Mouse (Mus musculus) midbrain, postnatal 0 days (tissue): Measurements from ENCODE around the gene Mn1. TPM values are rescaled to one million over a fixed set of nuclear protein-coding genes. Genes with fewer than 3 reads are reported as not detected.

ENCODE experiments used
- ATAC-seq: fragments of 200-750 bp; cut with Nextera tagmentation; 2 replicates; pipeline ENCODE4 v1.8.0; 2017; ENCODE audit warnings: moderate number of reproducible peaks, mild to moderate bottlenecking, moderate TSS enrichment, moderate library complexity; ENCODE audit not compliant: low FRiP score
- DNase-seq: peaks from one replicate; pipeline ENCODE4 v3.0.0-alpha.2; 2015; ENCODE audit warnings: low spot score
- H3K27ac ChIP-seq: fragments of 300-500 bp; sonication (generic); 2 replicates; pipeline ENCODE4 v1.5.1; 2014; ENCODE audit warnings: low read depth, mild to moderate bottlenecking, low read length, mixed read lengths
- H3K27me3 ChIP-seq: fragments of 300-500 bp; sonication (generic); 2 replicates; pipeline ENCODE4 v1.6.1; 2014; ENCODE audit warnings: low read length, control low read depth, mixed read lengths; ENCODE audit not compliant: insufficient read depth
- H3K36me3 ChIP-seq: fragments of 300-500 bp; sonication (generic); 2 replicates; pipeline ENCODE4 v1.6.1; 2014; ENCODE audit warnings: low read length, control low read depth, mixed read lengths; ENCODE audit not compliant: insufficient read depth
- H3K4me1 ChIP-seq: fragments of 300-500 bp; sonication (generic); 2 replicates; pipeline ENCODE4 v1.6.1; 2014; ENCODE audit warnings: mild to moderate bottlenecking, control low read depth, antibody characterized with exemption, low read length, mixed read lengths; ENCODE audit not compliant: insufficient read depth
- H3K4me2 ChIP-seq: fragments of 300-500 bp; sonication (generic); 2 replicates; pipeline ENCODE4 v1.6.1; 2014; ENCODE audit warnings: low read depth, mild to moderate bottlenecking, low read length, mixed read lengths; ENCODE audit not compliant: poor library complexity, severe bottlenecking
- H3K4me3 ChIP-seq: fragments of 300-500 bp; sonication (generic); 2 replicates; pipeline ENCODE4 v1.5.1; 2014; ENCODE audit warnings: low read depth, mild to moderate bottlenecking, low read length, moderate library complexity
- H3K9ac ChIP-seq: fragments of 300-500 bp; sonication (generic); replicated peaks from 2 replicates; pipeline ENCODE4 v1.6.1; 2014; ENCODE audit warnings: mild to moderate bottlenecking, low read length, moderate library complexity, mixed read lengths; ENCODE audit not compliant: poor library complexity, severe bottlenecking
- H3K9me3 ChIP-seq: fragments of 300-500 bp; sonication (generic); 2 replicates; pipeline ENCODE4 v1.6.1; 2016; ENCODE audit warnings: low read length, control low read depth
- CTCF ChIP-seq: IDR thresholded peaks from 2 replicates; pipeline ENCODE4 v1.5.1; 2016; ENCODE audit warnings: antibody characterized with exemption, mild to moderate bottlenecking
- WGBS: fragments of 180-500 bp; shearing (Covaris S2); extraction: QIAGEN DNeasy Blood & Tissue Kit; methylation state at CpG from one replicate; pipeline ENCODE4 v1.1.7; 2014; 5-methylcytosine and 5-hydroxymethylcytosine counted together
- polyA plus RNA-seq: library from polyadenylated mRNA; unstranded; fragments of >200 nt; fragmentation: Nextera tagmentation; extraction: Ambion mirVana; gene quantifications from 2 replicates; pipeline ENCODE4 v1.2.1, GENCODE M21; 2015
- total RNA-seq: library from RNA; depleted of rRNA; stranded (reverse); fragments of >200 nt; gene quantifications from 2 replicates; pipeline ENCODE4 v1.2.3, GENCODE M21; 2014

The Mn1 gene
- total and polyA plus RNA-seq, 2 experiments from 2014 or later = 49.6 to 139 TPM

GRCm38 (mm10) chr5:111378126-111378993, 38.8 kb upstream of the Mn1 start:
- Histone ChIP-seq H3K4me2 (no peak overlapping the region), H3K27ac (no peak overlapping the region), H3K9ac (no peak overlapping the region), H3K4me1 (no peaks in the 10 kb centered on the region), H3K9me3 (no peaks in the 10 kb centered on the region), H3K36me3 (peaks cover 28% of the 10 kb centered on the region), H3K4me3 (no peak overlapping the region), H3K27me3 (no peaks in the 10 kb centered on the region)
- ATAC-seq (no peak), DNase-seq (peak; percentile 42)
- peak; percentile 56 for TF ChIP-seq CTCF
- 79% methylated on average over 7 of the region's 7 CpGs for WGBS

- peaks cover 39% of the 10 kb centered on the region for H3K36me3 ChIP-seq
- 79% methylated on average over 5 of the region's 5 CpGs for WGBS
- no peaks in the 10 kb centered on the region for H3K9me3 ChIP-seq
These were observed 33.8 kb upstream of the Mn1 start for GRCm38 (mm10) chr5:111383335-111383734.

DNA sequence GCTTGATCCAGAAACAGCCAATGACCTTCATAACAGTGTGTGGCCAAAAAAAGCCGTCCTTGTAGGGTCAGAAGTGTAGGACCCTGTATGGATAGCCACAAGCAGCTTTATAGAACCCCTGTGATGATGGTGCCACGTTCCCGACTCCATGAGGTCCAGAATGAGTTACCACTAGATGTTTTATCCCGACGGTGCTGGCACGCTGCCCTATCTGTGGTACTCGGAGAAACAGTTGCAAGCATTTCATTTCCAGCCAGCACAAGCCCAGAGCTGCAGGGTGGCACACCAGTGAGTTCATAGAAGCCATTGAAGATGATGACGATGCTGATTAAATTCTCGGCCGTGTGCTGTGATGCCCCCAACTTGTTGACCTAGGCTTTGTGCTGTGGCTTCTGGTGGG, 26.3 kb upstream of the Mn1 start:
- no peak for ATAC-seq

More at GRCm38 (mm10) chr5:111383335-111383734, 33.8 kb upstream of the Mn1 start:
- no peak overlapping the region for H3K9ac ChIP-seq
- no peak overlapping the region for H3K27ac ChIP-seq
- H3K4me3 ChIP-seq = no peak overlapping the region
- no peak for TF ChIP-seq CTCF
- H3K27me3 ChIP-seq = no peaks in the 10 kb centered on the region
- DNase-seq = no peak
- H3K4me2 ChIP-seq = no peak overlapping the region
- H3K4me1 ChIP-seq = no peaks in the 10 kb centered on the region
- no peak for ATAC-seq

DNA sequence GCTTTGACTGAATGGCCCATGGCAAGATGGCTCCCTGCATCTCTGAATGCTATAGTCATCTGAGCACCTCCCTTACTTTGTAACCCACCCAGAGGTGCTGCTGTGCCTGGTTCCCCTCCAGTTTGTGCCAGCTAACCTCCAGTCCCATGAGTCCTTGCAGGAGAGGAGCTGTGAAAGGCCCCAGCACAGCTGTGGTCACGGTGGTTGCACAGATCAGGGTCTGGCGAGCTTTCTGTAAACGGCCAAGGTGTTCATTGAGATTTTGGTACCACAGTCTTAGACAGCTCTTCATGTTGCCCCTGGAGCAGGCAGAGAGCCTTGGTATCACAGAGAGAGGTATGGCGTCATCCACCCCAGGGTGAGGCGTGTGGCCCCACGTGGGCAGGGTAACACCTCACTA, 25.7 kb upstream of the Mn1 start:
- Histone ChIP-seq H3K4me1 (peaks cover 17% of the 10 kb centered on the region), H3K4me3 (no peak overlapping the region), H3K9ac (no peak overlapping the region), H3K27me3 (no peaks in the 10 kb centered on the region), H3K27ac (no peak overlapping the region), H3K9me3 (no peaks in the 10 kb centered on the region), H3K4me2 (no peak overlapping the region), H3K36me3 (peaks cover 14% of the 10 kb centered on the region)
- no peak for TF ChIP-seq CTCF
- ATAC-seq (no peak), DNase-seq (no peak)
- WGBS = 85% methylated on average over 6 of the region's 6 CpGs

More for the DNA sequence above, 26.3 kb upstream of the Mn1 start:
- H3K9me3 ChIP-seq = no peaks in the 10 kb centered on the region
- no peak overlapping the region for H3K27ac ChIP-seq
- peaks cover 17% of the 10 kb centered on the region for H3K4me1 ChIP-seq
- WGBS = 74% methylated on average over 10 of the region's 10 CpGs
- no peak for TF ChIP-seq CTCF
- no peak overlapping the region for H3K9ac ChIP-seq
- H3K4me2 ChIP-seq = no peak overlapping the region
- no peak overlapping the region for H3K4me3 ChIP-seq
- H3K27me3 ChIP-seq = no peaks in the 10 kb centered on the region
- H3K36me3 ChIP-seq = peaks cover 15% of the 10 kb centered on the region
- no peak for DNase-seq

- H3K36me3 ChIP-seq = no peaks in the 10 kb centered on the region
- no peaks in the 10 kb centered on the region for H3K9me3 ChIP-seq
- peaks cover 17% of the 10 kb centered on the region for H3K4me1 ChIP-seq
- H3K9ac ChIP-seq = peak overlapping the region; percentile 13
- no peaks in the 10 kb centered on the region for H3K27me3 ChIP-seq
- peak overlapping the region; percentile 27; the same call in 1 of the 2 replicates for H3K27ac ChIP-seq
- peak; percentile 88 for DNase-seq
- H3K4me2 ChIP-seq = peak overlapping the region; percentile 41
- 9% methylated on average over 17 of the region's 17 CpGs for WGBS
- TF ChIP-seq CTCF = no peak
- H3K4me3 ChIP-seq = no peak overlapping the region
- ATAC-seq = peak; percentile 73
These were observed 23.6 kb upstream of the Mn1 start for GRCm38 (mm10) chr5:111393346-111394197.
